Mouse (Mus musculus): ENCODE measurements around the gene Arhgef12.

Arhgef12 gene

DNA sequence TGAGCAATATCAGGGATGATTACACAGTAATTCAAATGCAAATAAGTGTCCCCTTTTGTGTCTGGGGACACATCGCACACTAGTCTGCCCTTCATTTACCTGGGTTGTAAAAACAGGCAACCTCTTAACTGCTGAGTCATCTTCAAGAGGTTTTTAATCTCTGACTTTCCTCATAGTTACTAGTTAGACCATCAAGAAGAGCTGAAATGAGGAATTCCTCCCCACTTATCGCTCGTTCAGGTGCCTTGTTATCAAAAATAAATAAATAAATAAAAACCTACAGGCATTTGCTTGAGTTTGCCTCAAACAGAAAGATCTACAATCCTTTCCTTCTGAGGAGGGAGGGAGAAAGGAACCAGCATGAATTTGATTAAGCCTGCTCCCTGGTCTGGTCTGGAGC lies 1.7 kb upstream of the Arhgef12 start:
- DNase-seq (ENCODE audit: low spot score): no peak

DNA sequence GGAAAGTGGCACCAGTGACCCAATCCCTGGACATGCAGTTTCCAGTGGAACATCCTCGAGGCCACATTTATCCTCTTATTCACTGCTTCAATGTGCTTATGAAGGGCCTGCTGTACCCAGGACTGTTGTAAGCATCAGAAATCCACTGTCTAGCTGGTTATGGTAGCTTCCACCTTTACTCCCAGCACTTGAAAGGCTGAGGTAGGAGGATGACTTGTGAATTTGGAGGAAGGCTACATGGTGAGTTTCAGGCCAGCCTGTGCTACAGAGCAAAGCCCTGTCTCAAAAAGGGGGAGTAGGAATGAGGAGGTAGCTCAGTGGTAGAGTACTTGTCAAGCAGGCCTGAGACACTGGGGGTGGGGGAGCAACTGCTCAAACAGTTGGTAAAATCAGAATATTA lies 1.0 kb upstream of the Arhgef12 start:
- peak; percentile 24 for DNase-seq (ENCODE audit: low spot score)

DNA sequence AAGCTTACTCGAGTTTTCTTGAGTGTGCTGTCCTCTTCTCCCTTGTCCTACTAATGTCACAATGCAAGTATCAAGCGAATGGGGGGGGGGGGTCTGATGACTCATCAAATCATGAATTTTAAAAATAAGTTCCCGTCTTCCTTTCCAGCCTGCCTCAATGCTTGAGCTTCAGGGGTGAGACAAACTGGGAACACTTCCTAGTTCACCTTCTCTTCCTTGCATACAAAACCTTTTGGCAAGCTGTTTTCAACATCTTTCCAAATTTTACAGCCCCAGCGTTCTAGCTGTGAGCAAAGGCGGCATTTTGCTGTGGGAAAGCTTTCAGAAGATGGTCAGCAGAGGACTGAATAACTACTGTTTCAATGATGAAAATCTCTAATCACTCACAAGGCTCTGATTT lies 516 bp upstream of the Arhgef12 start:
- DNase-seq (ENCODE audit: low spot score): no peak

DNA sequence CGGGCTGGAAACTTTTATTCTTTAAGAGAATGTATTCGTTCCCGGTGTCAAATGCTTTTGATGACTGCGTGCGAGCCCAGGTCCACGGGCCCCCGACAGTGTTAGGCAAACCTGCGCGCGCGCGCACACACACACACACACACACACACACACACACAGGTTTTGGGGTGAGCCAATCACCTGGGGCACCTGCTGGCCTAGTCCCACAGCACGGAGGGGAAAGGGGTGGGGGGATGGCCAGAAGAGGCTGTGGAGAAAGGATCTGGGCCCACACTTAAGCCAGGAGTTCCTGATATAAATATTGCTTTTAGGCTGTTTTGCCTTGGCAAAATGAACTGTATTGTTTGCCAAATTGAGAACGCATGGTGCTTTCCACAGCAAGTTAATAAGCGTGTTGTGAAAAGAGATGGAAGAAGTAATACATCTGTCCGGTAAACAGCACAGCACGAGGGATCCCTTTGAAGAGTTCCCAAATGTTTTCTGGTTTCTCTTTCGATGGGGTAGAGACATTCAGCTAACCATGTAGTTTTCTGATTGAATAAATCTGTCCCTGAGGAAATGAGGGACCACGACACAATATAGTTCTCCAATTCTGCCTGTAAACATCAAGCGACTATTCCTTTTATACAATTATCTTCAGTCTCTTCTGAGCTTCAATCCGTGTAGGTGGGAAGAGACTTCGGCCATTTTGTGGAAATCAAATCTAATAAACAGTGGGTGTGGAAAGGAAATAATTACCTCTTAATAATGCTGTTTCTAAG lies 433 bp downstream of the Arhgef12 start:
- DNase-seq (ENCODE audit: low spot score): peak; percentile 73

- DNase-seq (ENCODE audit: low spot score): peak; percentile 91
Measured at GRCm38 (mm10) chr9:43105664-43106361, 1.2 kb downstream of the Arhgef12 start.

DNA sequence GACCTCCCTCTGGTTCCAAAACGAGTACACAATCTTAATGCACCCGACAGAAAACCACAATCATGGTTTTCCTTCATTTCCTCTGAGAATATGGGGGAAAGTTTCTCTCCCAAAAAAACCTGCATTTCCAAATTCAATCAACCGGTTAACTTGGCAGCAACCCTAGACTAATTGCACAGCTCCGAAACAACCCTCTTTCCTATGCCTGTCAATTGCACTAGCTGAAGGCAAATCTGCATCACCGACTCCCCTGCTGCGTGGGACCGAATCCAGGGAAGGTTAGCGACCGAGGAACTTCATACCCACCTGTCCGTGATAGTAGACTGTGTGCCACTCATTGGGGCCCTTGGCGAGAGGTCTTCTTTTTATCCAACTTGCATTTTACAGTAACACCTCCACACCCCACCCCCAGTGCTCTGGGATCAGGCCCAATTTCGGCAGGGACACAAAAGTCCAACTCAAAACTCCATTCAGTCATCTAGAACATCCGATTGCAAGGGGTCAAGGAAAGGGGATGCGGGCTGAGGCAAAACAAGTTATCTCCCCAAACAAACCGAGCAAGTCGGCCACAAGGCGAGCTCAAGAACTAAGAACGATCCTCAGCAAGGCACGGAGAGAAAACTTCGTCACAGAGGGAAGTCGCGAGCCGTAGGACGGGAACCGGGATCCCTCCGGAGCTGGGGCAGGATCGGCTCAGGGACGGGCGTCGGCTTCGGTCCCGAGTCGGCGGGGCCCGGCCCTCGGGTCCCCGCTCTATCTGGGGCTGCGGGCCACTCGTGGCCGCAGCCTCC lies 2.0 kb downstream of the Arhgef12 start:
- peak; percentile 61 for DNase-seq (ENCODE audit: low spot score)

DNA sequence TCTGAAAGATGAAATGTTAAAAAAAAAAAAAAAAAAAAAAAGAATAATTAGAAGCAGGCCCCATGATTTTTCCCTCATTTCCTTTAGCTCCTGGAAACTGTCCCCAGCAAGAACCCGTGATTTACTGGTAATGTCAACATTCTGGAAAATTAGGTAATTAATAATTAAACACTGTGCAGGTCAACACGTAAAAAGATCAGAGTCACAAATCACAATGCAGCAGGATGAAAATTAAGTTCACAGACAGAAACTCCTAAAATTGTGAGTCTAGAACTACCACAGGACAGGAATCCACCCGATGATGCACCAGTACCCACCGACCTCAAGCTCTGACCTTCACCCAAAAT lies 2.5 kb downstream of the Arhgef12 start:
- no peak for DNase-seq (ENCODE audit: low spot score)

DNA sequence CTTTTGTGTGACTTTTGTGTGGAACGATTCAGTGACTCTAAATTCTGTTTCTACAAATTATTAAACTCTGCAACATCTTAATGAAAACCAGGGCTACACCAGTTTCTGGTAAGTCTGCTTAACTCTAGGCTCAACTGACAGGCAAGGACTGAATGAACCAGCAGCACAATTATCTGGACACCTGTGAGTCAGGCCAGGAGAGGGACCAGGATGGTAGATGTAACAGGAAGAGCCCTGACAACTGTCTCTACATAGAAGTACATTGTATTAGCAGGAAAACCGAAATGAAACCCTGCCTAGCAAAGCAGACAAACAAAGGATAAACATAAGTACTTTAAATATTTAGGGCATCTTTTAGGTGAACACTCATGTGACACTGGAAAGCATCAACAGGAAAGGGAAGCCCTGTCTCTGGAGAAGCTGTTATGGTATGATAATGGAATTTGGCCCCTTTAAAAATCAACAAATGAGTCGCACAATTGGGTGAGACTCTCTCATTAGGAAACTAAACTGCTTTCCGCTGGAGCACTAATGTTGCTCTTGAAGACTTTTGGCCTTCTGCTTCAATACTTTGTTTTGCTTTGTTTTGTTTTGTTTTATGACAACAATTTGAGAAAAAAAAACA lies 3.3 kb downstream of the Arhgef12 start:
- peak; percentile 39 for DNase-seq (ENCODE audit: low spot score)

DNA sequence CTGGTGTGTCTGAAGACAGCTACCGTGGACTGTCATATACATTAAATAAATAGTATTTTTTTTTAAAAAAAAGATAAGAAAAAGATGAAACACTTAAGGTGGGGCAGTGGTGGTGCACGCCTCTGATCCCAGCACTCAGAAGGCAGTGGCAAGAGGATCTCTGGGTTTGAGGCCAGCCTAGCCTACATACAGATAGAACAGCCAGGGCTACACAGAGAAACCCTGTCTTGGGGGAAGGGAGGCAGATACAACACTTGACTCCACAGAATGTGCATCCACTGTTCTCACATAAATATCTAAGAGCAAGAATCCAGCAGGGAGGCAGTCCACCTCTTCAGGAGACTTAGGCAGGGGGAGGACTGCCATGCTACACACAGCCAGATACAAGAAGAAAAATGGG lies 4.1 kb downstream of the Arhgef12 start:
- DNase-seq (ENCODE audit: low spot score): no peak

GRCm38 (mm10) chr9:43101936-43102595 lies 5.0 kb downstream of the Arhgef12 start:
- DNase-seq (ENCODE audit: low spot score): no peak

GRCm38 (mm10) chr9:43098922-43099321 lies 8.1 kb downstream of the Arhgef12 start:
- no peak for DNase-seq (ENCODE audit: low spot score)

DNA sequence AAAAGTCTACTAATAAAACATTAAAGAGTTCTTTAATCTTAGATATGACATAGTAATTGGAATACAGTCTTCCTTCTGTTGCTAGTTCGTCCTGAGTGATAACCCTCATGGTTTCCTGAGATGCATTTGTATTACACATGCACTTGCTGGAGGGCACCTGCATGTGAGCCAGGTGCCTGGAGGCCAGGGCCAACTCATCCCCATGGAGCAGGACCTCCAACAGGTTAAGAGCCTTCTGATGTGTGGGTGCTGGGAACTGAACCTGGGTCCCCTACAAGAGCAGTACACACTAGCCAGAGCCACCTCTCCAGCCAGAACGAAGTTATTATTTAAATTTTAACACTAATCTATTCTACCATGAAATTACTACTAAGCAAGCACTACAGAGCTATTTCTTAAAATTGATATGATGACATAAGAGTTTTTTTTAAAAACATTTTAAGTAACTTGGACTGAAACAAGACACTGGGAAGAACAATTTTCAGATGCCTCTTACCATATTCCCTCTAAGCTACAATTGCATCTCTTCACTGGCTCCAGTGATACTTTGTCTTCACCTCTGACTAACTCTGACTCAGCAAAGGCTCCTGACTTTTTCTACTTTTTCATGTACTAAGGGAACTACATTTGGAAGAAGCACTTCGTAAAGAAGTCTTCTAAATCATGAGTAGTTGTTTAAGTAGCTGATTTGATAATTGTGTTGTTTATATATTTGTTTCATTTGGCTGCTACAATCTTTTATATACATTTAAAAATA lies 9.1 kb downstream of the Arhgef12 start:
- DNase-seq (ENCODE audit: low spot score): no peak

DNA sequence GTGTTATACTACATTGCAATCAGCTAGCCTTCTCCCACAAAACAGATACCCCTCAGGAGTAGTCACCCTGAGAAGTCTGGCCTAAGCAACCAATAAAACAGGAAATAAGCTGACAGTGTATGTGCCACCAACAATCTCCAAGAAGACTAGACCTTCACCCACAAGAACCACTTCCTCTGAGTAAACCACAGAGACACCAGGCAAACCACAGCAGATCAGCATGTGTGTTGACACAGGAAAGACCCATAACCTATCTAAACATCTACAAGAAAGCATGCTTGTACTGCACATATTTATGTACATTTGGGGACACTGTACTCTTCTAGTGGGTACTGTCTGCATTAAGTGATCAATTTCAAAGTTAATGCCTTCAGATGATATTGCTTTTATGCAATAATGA lies 10.7 kb downstream of the Arhgef12 start:
- DNase-seq (ENCODE audit: low spot score): no peak

DNA sequence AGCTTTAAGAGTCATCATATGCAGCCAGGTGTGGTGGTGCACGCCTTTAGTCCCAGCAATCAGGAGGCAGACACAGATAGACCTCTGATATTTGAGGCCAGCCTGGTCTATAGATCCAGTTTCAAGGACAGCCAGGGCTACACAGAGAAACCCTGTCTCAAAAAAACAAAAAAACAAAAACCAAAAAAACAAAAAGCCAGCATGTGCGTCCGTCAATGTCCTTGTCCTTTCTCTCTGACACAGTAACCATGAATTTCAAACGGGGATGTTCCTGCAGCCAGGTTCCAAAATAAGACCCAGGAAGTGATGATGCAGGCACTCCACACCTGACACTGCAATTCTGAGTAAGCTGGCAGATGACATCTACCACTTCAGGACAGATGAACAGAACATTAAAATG lies 12.2 kb downstream of the Arhgef12 start:
- no peak for DNase-seq (ENCODE audit: low spot score)

DNA sequence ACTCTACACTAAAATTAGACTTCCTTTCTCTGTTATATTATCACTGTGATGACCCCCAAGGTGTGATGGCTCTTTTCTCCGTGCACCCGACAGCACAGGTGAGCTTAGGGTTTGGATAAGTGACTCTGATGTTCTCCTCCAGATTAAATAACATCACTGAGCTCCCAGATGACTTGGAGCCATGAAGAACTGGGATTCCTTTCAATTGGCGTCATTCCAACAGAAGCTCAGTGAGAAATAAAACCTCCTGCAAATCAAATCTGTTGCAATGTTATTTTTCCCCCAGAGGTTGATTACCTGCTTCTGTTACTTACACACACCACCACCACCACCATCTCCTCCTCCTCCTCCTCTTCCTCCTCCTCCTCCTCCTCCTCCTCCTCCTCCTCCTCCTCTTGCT lies 13.2 kb downstream of the Arhgef12 start:
- peak; percentile 71 for DNase-seq (ENCODE audit: low spot score)

- no peak for DNase-seq (ENCODE audit: low spot score)
Measured at GRCm38 (mm10) chr9:43085686-43086285, 21.3 kb downstream of the Arhgef12 start.

DNA sequence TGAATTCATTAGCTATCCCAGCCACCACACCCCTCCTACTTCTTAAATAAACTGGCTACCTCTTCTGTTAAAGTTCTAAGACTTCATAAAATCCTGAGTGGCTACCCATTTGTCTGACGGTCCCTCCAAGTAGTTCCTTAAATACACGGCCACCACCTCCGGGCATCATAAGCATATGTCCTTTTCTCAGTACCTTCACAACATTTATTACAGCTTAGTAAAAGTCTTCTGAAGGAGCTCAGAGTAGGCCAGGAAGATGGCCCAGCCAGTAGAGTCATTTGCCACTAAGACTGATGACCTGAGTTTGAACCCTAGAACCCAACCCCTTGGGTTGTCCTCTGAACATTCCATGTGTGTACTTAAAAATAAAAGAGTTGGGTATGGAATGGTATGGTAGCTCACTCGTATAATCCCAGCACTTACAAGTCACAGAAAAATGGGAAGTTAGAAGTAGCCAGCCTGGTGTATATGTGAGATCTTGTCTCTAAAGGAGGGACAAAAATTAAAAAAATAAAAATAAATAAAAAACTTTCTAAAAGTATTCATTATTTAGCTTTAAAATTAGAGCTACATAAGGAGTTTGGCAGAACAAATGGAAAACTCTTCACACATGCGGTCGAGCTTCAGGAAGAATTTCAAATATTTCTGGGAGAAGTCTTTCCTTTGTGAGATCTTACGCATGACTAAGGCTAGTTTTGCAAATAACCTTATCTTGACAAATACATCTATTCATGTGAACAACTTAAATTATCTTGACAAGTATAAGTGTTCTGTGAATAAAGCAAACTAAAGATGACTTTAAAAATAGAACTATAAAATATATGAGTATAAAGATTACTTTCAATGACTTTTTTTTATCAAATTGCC lies 22.3 kb downstream of the Arhgef12 start:
- no peak for DNase-seq (ENCODE audit: low spot score)

DNA sequence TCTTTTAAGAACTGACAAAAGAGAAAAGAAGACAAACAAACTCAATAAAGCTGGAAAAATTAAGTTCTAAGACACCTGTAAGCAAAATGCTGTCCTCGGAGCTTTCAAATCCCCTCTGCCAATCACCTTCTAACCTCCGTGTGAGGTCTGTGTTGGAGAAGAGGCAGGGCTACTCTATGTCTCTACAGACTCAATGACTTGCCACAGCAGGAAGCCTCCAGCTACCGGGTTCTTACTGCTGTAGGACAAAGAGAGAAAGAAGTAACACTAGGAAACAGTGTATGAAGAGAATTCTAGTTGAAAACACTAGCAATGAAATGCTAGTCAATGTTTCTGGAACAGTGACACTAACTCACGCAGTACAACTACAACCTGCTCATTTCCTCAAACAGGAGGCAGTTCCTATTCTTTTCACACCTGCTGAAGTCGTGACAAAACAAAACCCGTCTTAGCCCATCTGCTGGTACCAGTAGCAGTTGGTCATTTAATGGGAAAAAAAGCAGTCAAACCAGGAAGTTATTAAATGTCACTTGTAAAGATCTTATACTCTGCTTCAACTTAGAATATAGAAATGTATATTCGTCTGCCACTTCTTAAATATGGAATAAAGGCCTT lies 23.5 kb downstream of the Arhgef12 start:
- DNase-seq (ENCODE audit: low spot score): no peak

- no peak for DNase-seq (ENCODE audit: low spot score)
Measured at GRCm38 (mm10) chr9:43078711-43079110, 28.3 kb downstream of the Arhgef12 start.

All from adipocyte (in vitro differentiated cells).